Mouse (Mus musculus) adrenal gland, adult 8-10 months (tissue): ENCODE data around the gene Zcchc14. TPM values are rescaled to one million over a fixed set of nuclear protein-coding genes. Genes with fewer than 3 reads are reported as not detected.
A peak's percentile ranks its signal among the peaks of the same experiment; 100 is the strongest.
"Not testable (repeated sequence)": the region's sequence is repeated elsewhere in the genome, so short reads cannot be mapped to it uniquely, and the experiment has no call there.

Experiments
- DNase-seq: peaks from one replicate; pipeline ENCODE4 v3.0.0; 2022
- total RNA-seq, 4 experiments: library from RNA; stranded (reverse); gene quantifications; 2 replicates each; pipeline ENCODE4 v1.2.4; 2022

Zcchc14 gene
- 10 to 100 TPM; 38.8 to 62.5 (median 51.0) TPM for total RNA-seq

GRCm38 (mm10) chr8:121652774-121653323 is at the start of gene Zcchc14:
TSS of gene Zcchc14 (minus strand) at chr8:121652901.
- DNase-seq, result peak; percentile 98

DNA sequence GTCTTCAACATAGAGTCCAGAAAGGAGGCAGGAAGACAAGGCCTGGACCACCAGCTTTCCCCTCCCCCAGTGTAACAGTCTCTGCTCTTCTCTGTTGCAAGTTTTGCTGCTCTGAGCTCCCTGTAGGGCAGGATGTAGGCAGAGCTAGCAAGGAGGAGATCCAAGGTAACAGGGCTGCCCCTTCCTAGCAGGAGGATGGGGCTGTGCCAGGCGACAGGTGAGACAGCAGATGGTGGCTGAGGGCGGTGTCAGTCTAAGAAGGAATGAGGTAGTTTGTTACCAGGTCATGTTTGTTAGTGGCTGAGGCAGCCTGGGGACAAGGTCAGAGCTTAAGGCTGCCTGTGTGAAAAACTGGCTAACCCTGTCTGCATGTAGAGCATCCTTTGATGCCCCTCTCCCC is 47.2 kb upstream of the Zcchc14 start:
- DNase-seq, result no peak

GRCm38 (mm10) chr8:121698615-121699101 is 46.0 kb upstream of the Zcchc14 start:
- no peak for DNase-seq

- no peak for DNase-seq
These were observed 45.3 kb upstream of the Zcchc14 start for GRCm38 (mm10) chr8:121697735-121698614.

DNA sequence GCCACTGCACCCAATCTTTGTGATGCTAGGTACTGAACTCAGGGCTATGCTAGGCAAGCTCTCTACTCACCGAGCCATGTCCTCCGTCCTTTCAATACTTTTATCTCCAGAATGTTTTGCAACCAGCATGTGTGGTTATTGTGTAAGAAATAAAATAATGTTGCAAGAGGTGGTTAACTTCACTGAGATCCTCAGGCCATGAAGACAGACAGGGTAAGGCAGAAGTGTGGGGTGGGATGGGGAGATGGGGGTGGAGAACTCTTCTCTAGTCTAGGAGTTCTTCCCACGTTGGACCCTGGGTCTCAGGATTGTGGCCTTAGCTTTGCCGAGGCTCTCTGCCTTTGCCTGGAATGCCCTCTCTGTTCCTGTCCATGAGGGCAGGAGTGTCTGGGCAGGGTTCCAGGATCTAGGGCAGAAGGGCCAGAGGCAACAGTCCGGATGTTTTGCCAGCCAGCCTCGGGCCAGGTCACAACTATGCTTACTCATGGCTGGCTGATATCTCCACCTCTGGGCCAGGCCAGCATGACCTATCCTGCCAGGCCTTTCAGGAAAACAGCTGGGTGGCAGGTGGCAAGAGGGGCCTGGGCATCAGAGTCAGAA is 43.0 kb upstream of the Zcchc14 start:
- peak; percentile 86 for DNase-seq

GRCm38 (mm10) chr8:121694453-121694852 is 41.8 kb upstream of the Zcchc14 start:
- DNase-seq, result peak; percentile 28

- DNase-seq, result no peak
These were observed 35.8 kb upstream of the Zcchc14 start for GRCm38 (mm10) chr8:121688496-121688895.

GRCm38 (mm10) chr8:121687455-121688161 is 34.9 kb upstream of the Zcchc14 start:
- no peak for DNase-seq

DNA sequence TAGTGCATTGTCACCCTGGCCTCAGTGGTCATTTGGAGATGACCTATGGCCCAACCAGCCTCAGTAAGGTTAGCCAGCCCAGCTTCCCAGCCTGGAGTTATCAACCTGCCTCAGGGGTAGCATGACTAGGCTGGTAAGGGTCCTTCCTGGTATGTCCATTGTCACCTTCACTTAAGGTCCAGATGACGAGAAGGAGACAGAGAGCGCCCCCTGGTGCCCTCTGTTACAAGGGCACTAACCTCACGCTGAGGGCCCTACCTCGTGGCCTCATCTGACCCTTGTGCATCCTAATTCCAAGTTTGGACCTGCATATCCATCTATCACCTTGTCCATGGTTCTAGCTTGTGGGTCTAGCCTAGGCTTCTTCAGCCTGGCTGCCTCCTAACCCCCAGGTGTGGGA is 32.7 kb upstream of the Zcchc14 start:
- no peak for DNase-seq

DNA sequence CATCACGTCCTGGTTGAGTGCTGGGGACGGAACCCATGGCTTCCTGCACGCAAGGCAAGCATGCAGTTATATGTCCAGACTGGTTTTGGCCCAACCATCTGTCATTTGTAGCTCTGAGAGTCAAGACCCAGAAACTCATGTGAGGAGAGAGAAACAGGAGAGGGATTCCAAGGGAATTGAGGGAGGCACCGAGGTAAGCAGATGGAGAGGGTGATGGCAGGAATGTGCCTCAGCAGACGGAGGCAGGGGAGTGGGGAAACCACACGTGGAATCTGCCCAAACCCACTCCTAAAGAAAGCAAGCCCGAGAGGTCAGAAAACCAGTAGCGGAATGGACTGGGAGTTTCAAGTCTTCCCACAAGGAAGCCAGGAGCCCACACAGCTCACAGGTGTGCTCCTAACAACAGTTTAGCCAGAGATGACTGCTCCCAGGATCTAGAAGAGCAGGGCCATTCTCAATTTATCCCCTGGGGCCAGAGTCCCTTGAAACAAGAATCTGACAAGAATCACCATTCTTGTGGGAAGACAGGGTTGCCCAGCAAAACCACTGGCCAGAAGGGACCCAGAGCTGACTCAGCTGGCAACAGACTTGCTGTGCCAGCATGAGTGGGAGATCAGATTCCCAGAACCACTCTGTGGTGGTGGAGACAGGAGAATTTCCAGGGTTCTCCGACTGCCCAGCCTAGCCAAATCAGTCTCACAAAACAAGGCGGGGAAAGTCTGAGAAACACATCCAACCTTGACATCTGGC is 30.6 kb upstream of the Zcchc14 start:
- DNase-seq, result no peak

GRCm38 (mm10) chr8:121681457-121681856 is 28.8 kb upstream of the Zcchc14 start:
- DNase-seq, result no peak

GRCm38 (mm10) chr8:121680896-121681295 is 28.2 kb upstream of the Zcchc14 start:
- no peak for DNase-seq

- no peak for DNase-seq
These were observed 26.0 kb upstream of the Zcchc14 start for GRCm38 (mm10) chr8:121678696-121679095.

- DNase-seq, result no peak
These were observed 23.0 kb upstream of the Zcchc14 start for GRCm38 (mm10) chr8:121675701-121676100.

GRCm38 (mm10) chr8:121675161-121675560 is 22.5 kb upstream of the Zcchc14 start:
- no peak for DNase-seq

- no peak for DNase-seq
These were observed 21.8 kb upstream of the Zcchc14 start for GRCm38 (mm10) chr8:121674524-121674923.

- DNase-seq, result no peak
These were observed 21.2 kb upstream of the Zcchc14 start for GRCm38 (mm10) chr8:121673917-121674316.

DNA sequence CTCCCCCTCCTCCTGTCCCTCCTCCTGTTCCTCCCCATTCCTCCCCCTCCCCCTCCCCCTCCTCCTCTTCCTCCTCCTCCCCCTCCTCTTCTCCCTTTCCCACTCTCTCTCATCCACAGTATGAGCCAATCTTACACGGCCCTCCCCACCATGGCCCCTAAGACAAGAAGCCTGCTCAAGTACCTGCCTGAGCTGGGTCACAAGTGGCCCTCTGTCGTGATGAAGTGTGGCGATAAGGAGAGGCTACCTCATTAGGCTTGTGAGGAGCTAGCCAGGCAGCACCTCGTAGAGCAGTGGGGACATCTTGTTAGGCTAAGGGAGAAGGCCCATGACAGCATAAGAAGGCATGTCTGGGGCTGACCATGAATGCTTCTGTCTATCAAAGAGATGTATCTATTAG is 20.5 kb upstream of the Zcchc14 start:
- no peak for DNase-seq

DNA sequence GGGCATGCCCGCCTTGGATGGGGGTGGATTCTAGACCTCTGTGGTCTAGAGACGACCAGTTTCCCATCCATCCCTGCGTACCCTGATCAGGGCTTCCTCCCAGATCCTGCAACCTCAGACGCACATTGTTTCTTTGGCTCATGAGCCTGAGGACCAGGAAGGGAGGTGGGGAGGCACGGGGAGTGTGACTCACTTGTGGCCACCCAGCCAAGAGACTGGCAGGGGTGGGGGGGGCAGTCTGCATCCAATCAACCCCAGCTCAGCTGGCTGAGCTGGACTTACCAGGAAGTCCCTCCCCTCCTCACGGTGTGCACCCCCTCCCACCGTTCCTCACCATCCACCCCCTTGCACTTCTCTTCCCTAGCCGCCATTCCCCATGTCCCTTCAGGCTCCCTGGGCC is 16.5 kb upstream of the Zcchc14 start:
- no peak for DNase-seq

DNA sequence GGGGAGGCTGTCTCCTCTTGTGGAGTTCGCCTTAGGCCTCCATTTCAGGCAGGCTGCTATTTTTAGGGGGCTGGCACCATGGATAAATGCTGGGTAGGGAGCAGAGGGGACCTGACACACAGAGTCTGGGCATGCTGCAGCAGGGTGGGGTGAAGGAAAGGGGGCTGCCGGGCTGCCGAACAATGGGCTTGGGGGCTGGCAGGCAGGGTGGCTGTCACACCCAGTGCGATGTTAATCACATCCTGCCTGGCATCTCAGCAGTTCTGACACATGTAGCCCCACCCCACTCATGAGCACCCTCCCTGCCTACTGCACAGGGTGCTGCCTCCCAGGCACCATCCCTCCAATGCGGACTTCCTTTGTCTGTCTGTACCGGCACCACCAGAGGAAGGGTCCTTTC is 15.9 kb upstream of the Zcchc14 start:
- no peak for DNase-seq

GRCm38 (mm10) chr8:121667936-121668500 is 15.3 kb upstream of the Zcchc14 start:
- DNase-seq, result not testable (repeated sequence)

DNA sequence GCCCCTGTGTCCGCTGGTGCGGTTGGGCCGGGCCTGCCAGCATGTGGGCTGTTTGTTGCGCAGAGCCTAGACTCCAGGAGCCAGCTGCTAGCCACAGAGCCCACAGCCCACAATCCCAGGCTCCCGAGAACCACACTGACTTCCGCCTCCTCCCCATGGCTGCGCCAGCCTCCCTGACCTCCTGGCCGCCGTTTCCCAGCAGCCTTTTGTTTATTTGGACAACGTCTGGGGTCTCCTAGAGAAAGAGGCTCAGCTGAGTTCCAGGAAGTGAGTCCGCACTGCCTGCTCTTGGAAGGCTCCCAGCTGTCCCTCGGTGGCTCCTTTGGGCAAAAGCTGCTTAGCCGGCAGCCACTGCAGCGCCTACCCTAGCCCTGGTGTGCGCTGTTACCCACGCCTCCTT is 12.6 kb upstream of the Zcchc14 start:
- DNase-seq, result peak; percentile 47
